Mouse (Mus musculus): ENCODE data around the gene Nagpa.

- TF ChIP-seq CTCF (IDR thresholded peaks at IDR 0.05) (peak; percentile 77), EP300 (IDR thresholded peaks at IDR 0.05) (no peak)
Measured at GRCm38 (mm10) chr16:5195080-5195479, 8.7 kb downstream of the Nagpa start.

Measured in lung, postnatal 0 days (tissue).